Mouse (Mus musculus): ENCODE data around the gene Cabin1.

DNA sequence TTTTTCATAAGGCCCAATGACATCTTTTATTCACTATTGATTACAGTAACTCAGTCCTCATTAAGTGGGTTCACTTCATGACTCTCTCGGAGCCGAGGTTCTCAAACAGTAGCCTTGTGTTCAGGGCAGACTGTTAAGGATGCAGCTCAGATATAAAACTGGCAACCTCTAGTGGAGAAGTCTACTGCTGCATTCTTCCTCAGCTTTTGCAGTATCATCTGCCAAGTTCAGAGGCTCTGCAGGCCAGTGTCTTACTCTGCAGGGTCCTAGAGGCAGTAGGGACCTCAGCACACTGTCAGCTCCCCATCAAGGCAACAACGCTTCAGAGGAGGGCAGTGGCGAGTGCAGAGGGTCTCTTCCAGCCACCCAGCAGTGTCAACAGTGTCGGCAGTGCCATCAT is 43.9 kb downstream of the Cabin1 start:
- peak; percentile 34 for TF ChIP-seq CTCF (IDR thresholded peaks at IDR 0.05)
- no peak for TF ChIP-seq EP300 (IDR thresholded peaks at IDR 0.05)
